Mouse (Mus musculus) myocyte (in vitro differentiated cells): Measurements from ENCODE around the gene Olfr642. TPM values are rescaled to one million over a fixed set of nuclear protein-coding genes. Genes with fewer than 3 reads are reported as not detected.

Experiments used
- H3K27me3 ChIP-seq: one replicate; pipeline ENCODE4 v1.6.1; 2011; ENCODE audit not compliant: control insufficient read depth, insufficient read depth, insufficient read length
- H3K36me3 ChIP-seq: one replicate; pipeline ENCODE4 v1.6.1; 2011; ENCODE audit not compliant: control insufficient read depth, insufficient read depth
- H3K4me2 ChIP-seq: one replicate; pipeline ENCODE4 v1.6.1; 2011; ENCODE audit warnings: low read depth, control low read depth
- H3K4me3 ChIP-seq: one replicate; pipeline ENCODE4 v1.5.1; 2011; ENCODE audit warnings: mild to moderate bottlenecking, control low read depth, moderate library complexity
- H3K79me2 ChIP-seq: one replicate; pipeline ENCODE4 v1.6.1; 2011; ENCODE audit not compliant: control insufficient read depth, insufficient read depth
- H3ac ChIP-seq: one replicate; pipeline ENCODE4 v1.6.1; 2011; ENCODE audit not compliant: control insufficient read depth, insufficient read length
- CEBPB ChIP-seq: IDR thresholded peaks from 2 replicates; pipeline ENCODE4 v1.6.1; 2011; ENCODE audit warnings: mild to moderate bottlenecking, moderate library complexity; ENCODE audit not compliant: poor library complexity, insufficient read depth, severe bottlenecking
- E2F4 ChIP-seq: IDR thresholded peaks from one replicate; pipeline ENCODE4 v1.6.1; 2011; ENCODE audit warnings: mild to moderate bottlenecking, control low read depth, moderate library complexity; ENCODE audit not compliant: insufficient read depth
- MAX ChIP-seq: IDR thresholded peaks from one replicate; pipeline ENCODE4 v1.6.1; 2011; ENCODE audit warnings: low read depth, mild to moderate bottlenecking, control low read depth
- MYOD1 ChIP-seq, 3 experiments: IDR thresholded peaks; one replicate each; pipeline ENCODE4 v1.6.1; 2011; ENCODE audit warnings: control low read depth in 2 of 3, low read depth in 2 of 3, mild to moderate bottlenecking in 2 of 3, moderate library complexity in 1 of 3; ENCODE audit not compliant: insufficient read length in 2 of 3, control insufficient read depth in 1 of 3
- MYOG ChIP-seq, 3 experiments: IDR thresholded peaks; one replicate each; pipeline ENCODE4 v1.6.1; 2011; ENCODE audit warnings: control low read depth in 2 of 3, low read depth in 2 of 3, mild to moderate bottlenecking in 2 of 3; ENCODE audit not compliant: insufficient read length in 2 of 3, control insufficient read depth in 1 of 3, insufficient read depth in 1 of 3
- POLR2A ChIP-seq: IDR thresholded peaks from one replicate; pipeline ENCODE4 v1.6.1; 2011; ENCODE audit warnings: low read depth, mild to moderate bottlenecking, control low read depth, moderate library complexity; ENCODE audit not compliant: insufficient read length
- POLR2AphosphoS2 ChIP-seq: IDR thresholded peaks from one replicate; pipeline ENCODE4 v1.6.1; 2011; ENCODE audit warnings: low read depth, control low read depth; ENCODE audit not compliant: insufficient read length
- REST ChIP-seq: IDR thresholded peaks from one replicate; pipeline ENCODE4 v1.6.1; 2011; ENCODE audit warnings: mild to moderate bottlenecking, control low read depth, moderate library complexity; ENCODE audit not compliant: insufficient read depth, insufficient read length
- SRF ChIP-seq: IDR thresholded peaks from one replicate; pipeline ENCODE4 v1.6.1; 2011; ENCODE audit warnings: low read depth; ENCODE audit not compliant: control insufficient read depth, insufficient read length
- TCF12 ChIP-seq: IDR thresholded peaks from one replicate; pipeline ENCODE4 v1.6.1; 2011; ENCODE audit warnings: mild to moderate bottlenecking, control low read depth; ENCODE audit not compliant: poor library complexity, insufficient read depth, severe bottlenecking
- TCF3 ChIP-seq: IDR thresholded peaks from one replicate; pipeline ENCODE4 v1.6.1; 2011; ENCODE audit warnings: low read depth, control low read depth; ENCODE audit not compliant: insufficient read length
- USF1 ChIP-seq: IDR thresholded peaks from one replicate; pipeline ENCODE4 v1.6.1; 2011; ENCODE audit warnings: low read depth, mild to moderate bottlenecking, control low read depth, moderate library complexity
- polyA plus RNA-seq: library from polyadenylated mRNA; unstranded; fragments of >200 nt; fragmentation: generic; extraction: Trizol; gene quantifications from one replicate; pipeline ENCODE4 v1.2.1, GENCODE M21; 2012; ENCODE audit warnings: missing spikeins

Olfr642 gene
- not detected for polyA plus RNA-seq

DNA sequence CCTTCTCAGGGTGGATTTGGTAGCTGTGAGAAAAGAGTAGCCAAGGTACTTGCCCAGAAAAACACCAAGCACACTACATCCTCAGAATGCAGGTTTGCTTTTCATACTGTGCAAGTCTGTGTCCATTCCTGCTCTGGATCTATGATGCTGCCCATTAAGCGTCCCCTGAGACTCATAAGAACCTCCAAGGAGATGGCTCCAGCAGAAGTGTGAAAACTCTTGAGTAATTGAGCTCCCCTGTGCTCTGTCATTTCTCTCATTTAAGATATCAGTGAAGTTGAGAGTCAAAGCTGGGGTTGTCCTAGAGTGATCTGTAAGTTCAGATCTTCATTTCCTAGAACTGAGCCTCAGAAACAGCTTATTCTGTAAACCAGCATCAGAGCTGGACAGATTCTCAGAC, at the start of gene Olfr642:
TSS of gene Olfr642 (minus strand) at position 101 of the 400 bp plus-strand sequence.
- Histone ChIP-seq H3K36me3 (no peaks in the 10 kb centered on the region), H3K27me3 (no peaks in the 10 kb centered on the region), H3K4me2 (no peak within 1 kb of the TSS), H3ac (no peak within 1 kb of the TSS), H3K79me2 (no peaks in the 10 kb centered on the region), H3K4me3 (no peak within 1 kb of the TSS)
- TF ChIP-seq TCF12 (no peak), TCF3 (no peak), E2F4 (no peak), REST (no peak), POLR2AphosphoS2 (no peak)

DNA sequence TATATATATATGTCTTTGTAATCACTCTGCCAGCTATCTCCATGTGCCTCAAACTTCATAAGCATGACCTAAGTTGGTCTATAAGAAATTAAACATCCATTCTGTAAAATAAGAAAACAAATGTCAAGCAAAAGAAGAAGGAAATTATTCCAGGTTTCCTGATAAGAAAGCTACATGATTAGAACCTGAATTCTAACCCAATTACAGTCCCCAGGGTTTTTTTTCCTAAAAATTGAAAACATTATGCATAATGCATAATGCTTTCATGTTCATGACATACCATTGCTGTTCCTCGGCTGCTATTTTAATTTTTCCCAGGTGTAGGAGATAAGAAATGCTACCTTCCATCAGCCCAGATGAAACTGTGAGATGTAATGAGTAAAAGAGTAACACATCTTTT, 32.9 kb upstream of the Olfr642 start, which contains the start of gene Olfr645:
TSS of gene Olfr645 (minus strand) at position 101 of the 400 bp plus-strand sequence.
- TF ChIP-seq REST = no peak
- no peak for TF ChIP-seq USF1
- Histone ChIP-seq H3K4me3 (no peak within 1 kb of the TSS), H3K27me3 (no peaks in the 10 kb centered on the region), H3K36me3 (no peaks in the 10 kb centered on the region), H3K79me2 (no peaks in the 10 kb centered on the region), H3ac (no peak within 1 kb of the TSS), H3K4me2 (no peak within 1 kb of the TSS)

DNA sequence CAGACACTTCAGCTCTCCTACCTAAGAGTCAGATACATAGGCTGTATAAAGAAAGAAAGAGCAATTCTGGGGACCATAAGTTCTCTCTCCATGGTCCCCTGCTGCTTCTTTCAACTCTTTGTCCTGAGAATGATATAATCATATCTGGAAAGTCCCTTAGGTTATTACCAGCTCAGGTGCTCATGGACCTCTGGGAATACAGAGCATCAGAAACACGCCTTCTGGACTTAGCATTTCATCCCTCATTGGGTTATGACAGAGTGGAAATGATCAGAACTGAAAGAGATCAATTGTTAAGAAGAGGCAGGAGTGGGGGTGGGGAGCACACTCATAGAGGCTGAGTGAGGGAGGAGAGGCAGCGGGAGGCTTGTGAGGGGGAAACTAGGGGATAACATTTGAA, 19.3 kb upstream of the Olfr642 start, which contains the start of gene Olfr644:
TSS of gene Olfr644 (minus strand) at position 101 of the 400 bp plus-strand sequence.
- no peak within 1 kb of the TSS for H3ac ChIP-seq
- no peaks in the 10 kb centered on the region for H3K36me3 ChIP-seq
- no peak within 1 kb of the TSS for H3K4me2 ChIP-seq
- no peaks in the 10 kb centered on the region for H3K79me2 ChIP-seq
- H3K4me3 ChIP-seq = no peak within 1 kb of the TSS
- TF ChIP-seq POLR2AphosphoS2 (no peak), CEBPB (no peak), POLR2A (no peak), MYOD1 (IDR thresholded peaks at IDR 0.05; ENCODE audit: control insufficient read depth in 1 of 3, insufficient read length in 2 of 3, low read depth in 2 of 3) (no peak), MYOG (IDR thresholded peaks at IDR 0.05; ENCODE audit: control insufficient read depth in 1 of 3, insufficient read depth in 1 of 3, insufficient read length in 2 of 3, low read depth in 2 of 3) (no peak), REST (no peak), USF1 (no peak), E2F4 (no peak), MAX (no peak), TCF12 (no peak), TCF3 (no peak), SRF (no peak)
- no peaks in the 10 kb centered on the region for H3K27me3 ChIP-seq

DNA sequence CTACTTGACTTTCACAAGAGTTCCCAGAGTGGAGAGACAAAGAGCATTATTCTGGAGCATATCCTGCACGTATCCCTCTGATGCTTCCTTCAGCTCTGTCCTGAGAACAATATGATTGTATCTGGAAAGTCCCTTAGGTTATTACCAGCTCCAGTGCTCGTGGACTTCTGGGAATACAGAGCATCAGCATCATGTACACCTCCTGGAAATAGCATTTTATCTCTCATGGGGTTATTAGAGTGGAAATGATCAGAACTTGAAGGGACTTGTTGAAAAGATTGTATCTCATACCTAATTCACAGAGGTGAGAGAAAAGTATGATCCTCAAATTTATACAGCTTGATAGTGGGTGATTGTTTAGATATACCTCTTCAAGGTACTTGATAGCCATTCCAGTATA, 8.9 kb upstream of the Olfr642 start, which contains the start of gene 4930516K23Rik:
TSS of gene 4930516K23Rik (minus strand) at position 101 of the 400 bp plus-strand sequence.
- Histone ChIP-seq H3K79me2 (no peaks in the 10 kb centered on the region), H3K36me3 (no peaks in the 10 kb centered on the region), H3ac (no peak within 1 kb of the TSS), H3K4me2 (no peak within 1 kb of the TSS), H3K4me3 (no peak within 1 kb of the TSS), H3K27me3 (no peaks in the 10 kb centered on the region)
- TF ChIP-seq E2F4 = no peak
- TF ChIP-seq MYOD1 (IDR thresholded peaks at IDR 0.05; ENCODE audit: control insufficient read depth in 1 of 3, insufficient read length in 2 of 3, low read depth in 2 of 3) = no peak
- no peak for TF ChIP-seq TCF12
- no peak for TF ChIP-seq USF1
- no peak for TF ChIP-seq SRF
- TF ChIP-seq REST = no peak
- TF ChIP-seq POLR2A = no peak
- TF ChIP-seq POLR2AphosphoS2 = no peak
- no peak for TF ChIP-seq MYOG (IDR thresholded peaks at IDR 0.05; ENCODE audit: control insufficient read depth in 1 of 3, insufficient read depth in 1 of 3, insufficient read length in 2 of 3, low read depth in 2 of 3)
- no peak for TF ChIP-seq MAX
- no peak for TF ChIP-seq CEBPB
- TF ChIP-seq TCF3 = no peak

DNA sequence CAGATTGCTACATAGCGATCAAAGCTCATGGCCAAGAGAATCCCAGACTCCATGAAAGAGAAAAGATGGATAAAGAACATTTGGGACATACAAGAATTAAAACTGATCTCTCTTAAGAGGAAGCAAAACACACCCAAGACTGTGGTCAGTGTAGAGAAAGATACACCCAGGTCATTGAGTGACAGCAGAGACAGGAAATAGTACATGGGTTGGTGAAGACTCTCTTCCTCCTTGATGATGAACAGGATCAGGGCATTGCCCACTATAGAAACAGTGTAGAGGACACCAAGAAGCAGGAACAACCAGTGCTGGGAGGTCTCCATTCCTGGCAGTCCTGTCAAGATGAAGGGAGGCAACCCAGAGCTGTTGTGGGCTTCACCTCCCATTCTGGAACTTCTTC, 6.7 kb upstream of the Olfr642 start:
- Histone ChIP-seq H3K4me2 (no peak overlapping the region), H3K79me2 (no peaks in the 10 kb centered on the region), H3ac (no peak overlapping the region), H3K36me3 (no peaks in the 10 kb centered on the region), H3K4me3 (no peak overlapping the region), H3K27me3 (no peaks in the 10 kb centered on the region)
- TF ChIP-seq POLR2A (no peak), MAX (no peak), TCF12 (no peak), USF1 (no peak), E2F4 (no peak), REST (no peak), TCF3 (no peak), MYOD1 (IDR thresholded peaks at IDR 0.05; ENCODE audit: control insufficient read depth in 1 of 3, insufficient read length in 2 of 3, low read depth in 2 of 3) (no peak), SRF (no peak), MYOG (IDR thresholded peaks at IDR 0.05; ENCODE audit: control insufficient read depth in 1 of 3, insufficient read depth in 1 of 3, insufficient read length in 2 of 3, low read depth in 2 of 3) (no peak), POLR2AphosphoS2 (no peak), CEBPB (no peak)
